Mouse (Mus musculus): ENCODE results near the gene Bach2. TPM values are rescaled to one million over a fixed set of nuclear protein-coding genes. Genes with fewer than 3 reads are reported as not detected.

Gene Bach2
- polyA plus RNA-seq, 1 experiment from 2014 or later = 16.4 TPM

DNA sequence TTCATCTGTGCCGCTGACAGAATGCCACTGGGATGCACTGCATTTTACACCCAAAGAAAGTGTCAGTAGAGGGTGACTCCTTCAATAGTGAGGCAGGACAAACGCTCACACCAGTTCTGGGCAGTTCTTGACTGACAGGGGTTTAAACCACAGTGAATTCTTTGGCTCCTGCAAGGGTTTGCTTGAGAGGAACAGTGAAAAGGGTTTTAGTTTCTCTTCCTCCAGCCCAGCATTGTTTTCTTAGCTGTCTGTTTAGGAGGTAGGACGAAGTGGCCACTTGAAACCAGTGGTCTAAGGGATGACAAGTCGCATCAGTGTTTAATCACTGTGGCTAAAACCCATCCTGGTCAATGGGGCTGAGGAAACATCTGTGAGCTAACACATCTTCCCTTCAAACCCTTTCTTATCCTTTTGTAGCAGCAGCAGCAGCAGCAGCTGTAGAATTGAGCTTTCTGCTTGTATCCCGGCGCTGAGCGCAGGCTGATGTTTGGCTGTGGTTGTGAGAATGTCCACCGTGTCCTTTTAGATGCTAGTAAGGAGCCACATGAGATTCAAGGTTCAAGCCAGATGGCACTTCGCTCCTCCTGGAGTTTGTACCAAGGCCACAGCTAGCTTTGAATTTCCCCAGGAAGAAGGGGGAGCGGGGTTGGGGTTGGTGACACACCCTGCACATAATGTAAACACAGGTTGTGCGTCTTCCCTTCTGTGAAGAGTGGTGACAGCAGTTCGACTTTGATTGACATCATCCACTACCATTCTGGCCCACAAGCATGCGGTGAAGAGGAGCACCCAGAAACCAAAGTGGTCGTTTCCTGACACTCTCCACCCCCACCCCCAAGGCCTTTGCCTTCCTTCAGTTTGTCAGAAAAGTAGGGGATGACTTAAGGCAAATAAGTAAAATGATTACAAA, 104.9 kb downstream of the Bach2 start:
- 79% methylated on average over 14 of the region's 14 CpGs for WGBS
- no peak overlapping the region for H3K27ac ChIP-seq (replicated peaks; ENCODE audit: low read depth, low read length)
- no peaks in the 10 kb centered on the region for H3K27me3 ChIP-seq (ENCODE audit: control insufficient read depth, insufficient read depth, low read length)
- no peak for ATAC-seq (ENCODE audit: insufficient number of reproducible peaks, low FRiP score, low TSS enrichment, low read depth)
- 0 out of 2 replicates have a peak, but pooled peaks cover 4% of the 10 kb centered on the region for H3K4me1 ChIP-seq (ENCODE audit: control insufficient read depth, insufficient read depth, low read length)
- no peak overlapping the region for H3K9ac ChIP-seq (ENCODE audit: low read length)
- no peaks in the 10 kb centered on the region for H3K36me3 ChIP-seq (ENCODE audit: control insufficient read depth, insufficient read depth, low read length)
- no peaks in the 10 kb centered on the region for H3K9me3 ChIP-seq (ENCODE audit: control insufficient read depth, low read length)
- H3K4me3 ChIP-seq (ENCODE audit: low read depth, low read length) = no peak overlapping the region
- DNase-seq (ENCODE audit: low spot score) = no peak
- no peak overlapping the region for H3K4me2 ChIP-seq (ENCODE audit: low read depth, severe bottlenecking)

DNA sequence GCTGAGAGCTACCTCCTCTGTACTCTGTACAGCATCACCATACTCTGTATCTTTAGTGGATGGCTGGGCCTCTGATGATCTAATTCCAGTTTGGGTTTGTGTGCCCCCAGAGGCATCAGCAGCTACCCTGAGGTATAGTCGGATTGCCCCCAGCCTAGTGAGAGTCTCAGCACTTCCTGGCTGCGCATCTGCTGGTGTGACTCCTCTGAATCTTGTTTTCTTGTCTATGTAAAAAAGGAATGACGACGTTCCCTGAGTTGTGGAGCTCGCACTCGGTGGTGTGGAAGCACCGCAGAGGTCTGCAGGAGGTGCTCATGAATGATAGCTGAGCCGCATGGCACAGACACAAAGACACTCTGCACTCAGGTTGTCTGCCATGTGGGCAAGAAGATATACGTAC, 105.7 kb downstream of the Bach2 start:
- Histone ChIP-seq H3K27ac (replicated peaks; ENCODE audit: low read depth, low read length) (no peak overlapping the region), H3K9me3 (ENCODE audit: control insufficient read depth, low read length) (no peaks in the 10 kb centered on the region), H3K4me3 (ENCODE audit: low read depth, low read length) (no peak overlapping the region), H3K4me1 (ENCODE audit: control insufficient read depth, insufficient read depth, low read length) (no peaks in the 10 kb centered on the region), H3K36me3 (ENCODE audit: control insufficient read depth, insufficient read depth, low read length) (no peaks in the 10 kb centered on the region), H3K4me2 (ENCODE audit: low read depth, severe bottlenecking) (no peak overlapping the region), H3K9ac (ENCODE audit: low read length) (no peak overlapping the region), H3K27me3 (ENCODE audit: control insufficient read depth, insufficient read depth, low read length) (no peaks in the 10 kb centered on the region)
- DNase-seq (ENCODE audit: low spot score) = no peak
- ATAC-seq (ENCODE audit: insufficient number of reproducible peaks, low FRiP score, low TSS enrichment, low read depth) = no peak
- 88% methylated on average over 9 of the region's 9 CpGs for WGBS

DNA sequence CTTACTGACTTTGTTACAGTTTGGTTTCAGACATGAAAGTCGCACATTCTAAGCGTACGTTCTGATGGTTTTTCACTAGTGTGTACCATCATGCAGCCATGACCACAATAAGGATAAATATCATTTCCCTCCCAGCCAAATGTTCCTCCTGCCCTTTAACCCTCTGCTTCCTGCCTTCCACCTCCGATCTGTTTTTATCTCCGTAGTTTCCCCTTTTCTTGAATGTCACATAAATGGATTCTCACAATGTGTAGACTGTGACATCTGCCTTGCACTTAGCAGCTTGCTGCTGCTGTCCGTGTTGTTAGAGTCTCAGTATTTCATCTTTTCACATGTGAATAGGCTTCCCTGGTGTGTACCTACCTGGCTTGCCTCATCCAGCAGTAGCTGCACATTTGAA, 108.6 kb downstream of the Bach2 start:
- Histone ChIP-seq H3K9me3 (ENCODE audit: control insufficient read depth, low read length) (no peaks in the 10 kb centered on the region), H3K4me3 (ENCODE audit: low read depth, low read length) (no peak overlapping the region), H3K4me2 (ENCODE audit: low read depth, severe bottlenecking) (no peak overlapping the region), H3K36me3 (ENCODE audit: control insufficient read depth, insufficient read depth, low read length) (no peaks in the 10 kb centered on the region), H3K27ac (replicated peaks; ENCODE audit: low read depth, low read length) (no peak overlapping the region), H3K9ac (ENCODE audit: low read length) (no peak overlapping the region), H3K4me1 (ENCODE audit: control insufficient read depth, insufficient read depth, low read length) (peaks cover 7% of the 10 kb centered on the region), H3K27me3 (ENCODE audit: control insufficient read depth, insufficient read depth, low read length) (no peaks in the 10 kb centered on the region)
- WGBS = 78% methylated on average over 6 of the region's 6 CpGs
- DNase-seq (ENCODE audit: low spot score) (no peak), ATAC-seq (ENCODE audit: insufficient number of reproducible peaks, low FRiP score, low TSS enrichment, low read depth) (no peak)

DNA sequence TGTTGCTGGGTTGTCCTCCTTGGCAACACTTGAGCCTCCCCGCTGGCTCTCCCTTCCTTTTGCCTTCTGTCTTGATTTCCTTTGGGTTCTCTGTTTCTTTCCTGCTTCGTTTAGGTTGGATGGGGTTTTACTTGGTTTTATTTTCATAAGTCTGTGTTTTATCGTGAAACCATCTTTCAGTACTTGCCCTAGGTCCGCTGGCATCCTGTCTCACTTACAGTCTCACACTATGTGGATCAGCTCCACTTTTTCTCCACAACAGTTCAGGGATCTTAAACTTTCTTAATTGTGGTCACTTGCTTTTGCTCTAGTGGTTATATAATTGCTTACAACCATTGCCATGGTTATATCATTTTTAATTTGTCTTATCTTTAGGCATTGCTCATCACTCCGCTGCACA, 109.1 kb downstream of the Bach2 start:
- 95% methylated on average over 5 of the region's 5 CpGs for WGBS
- H3K27me3 ChIP-seq (ENCODE audit: control insufficient read depth, insufficient read depth, low read length) = no peaks in the 10 kb centered on the region

DNA sequence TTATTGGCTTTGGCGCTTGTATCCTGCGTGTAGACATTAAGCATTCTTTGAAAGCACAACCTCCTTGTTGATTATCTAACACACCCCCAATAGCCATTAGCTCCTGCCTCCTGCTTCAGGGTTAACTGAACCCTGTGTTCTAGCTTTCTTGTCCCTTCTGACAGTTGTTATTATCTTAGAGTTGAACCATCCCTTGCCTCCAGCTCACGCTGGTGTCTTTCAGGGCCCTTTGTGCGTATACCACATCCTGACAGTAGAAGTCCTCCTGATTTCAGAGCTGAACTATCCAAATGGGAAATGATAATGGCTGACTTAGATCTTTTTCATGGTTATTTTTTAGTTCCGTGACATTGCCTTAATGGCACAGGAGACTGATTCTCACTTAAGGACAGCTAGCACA, 110.8 kb downstream of the Bach2 start:
- Histone ChIP-seq H3K36me3 (ENCODE audit: control insufficient read depth, insufficient read depth, low read length) (no peaks in the 10 kb centered on the region), H3K27ac (replicated peaks; ENCODE audit: low read depth, low read length) (no peak overlapping the region), H3K9ac (ENCODE audit: low read length) (no peak overlapping the region), H3K4me3 (ENCODE audit: low read depth, low read length) (no peak overlapping the region), H3K27me3 (ENCODE audit: control insufficient read depth, insufficient read depth, low read length) (no peaks in the 10 kb centered on the region), H3K9me3 (ENCODE audit: control insufficient read depth, low read length) (no peaks in the 10 kb centered on the region), H3K4me1 (ENCODE audit: control insufficient read depth, insufficient read depth, low read length) (peaks cover 16% of the 10 kb centered on the region), H3K4me2 (ENCODE audit: low read depth, severe bottlenecking) (no peak overlapping the region)
- 93% methylated on average over 5 of the region's 5 CpGs for WGBS
- DNase-seq (ENCODE audit: low spot score) = no peak
- ATAC-seq (ENCODE audit: insufficient number of reproducible peaks, low FRiP score, low TSS enrichment, low read depth) = no peak

More for the DNA sequence above, 109.1 kb downstream of the Bach2 start:
- Histone ChIP-seq H3K9ac (ENCODE audit: low read length) (no peak overlapping the region), H3K36me3 (ENCODE audit: control insufficient read depth, insufficient read depth, low read length) (no peaks in the 10 kb centered on the region), H3K4me3 (ENCODE audit: low read depth, low read length) (no peak overlapping the region), H3K4me1 (ENCODE audit: control insufficient read depth, insufficient read depth, low read length) (peaks cover 10% of the 10 kb centered on the region), H3K27ac (replicated peaks; ENCODE audit: low read depth, low read length) (no peak overlapping the region), H3K4me2 (ENCODE audit: low read depth, severe bottlenecking) (no peak overlapping the region), H3K9me3 (ENCODE audit: control insufficient read depth, low read length) (no peaks in the 10 kb centered on the region)
- no peak for ATAC-seq (ENCODE audit: insufficient number of reproducible peaks, low FRiP score, low TSS enrichment, low read depth)
- no peak for DNase-seq (ENCODE audit: low spot score)

DNA sequence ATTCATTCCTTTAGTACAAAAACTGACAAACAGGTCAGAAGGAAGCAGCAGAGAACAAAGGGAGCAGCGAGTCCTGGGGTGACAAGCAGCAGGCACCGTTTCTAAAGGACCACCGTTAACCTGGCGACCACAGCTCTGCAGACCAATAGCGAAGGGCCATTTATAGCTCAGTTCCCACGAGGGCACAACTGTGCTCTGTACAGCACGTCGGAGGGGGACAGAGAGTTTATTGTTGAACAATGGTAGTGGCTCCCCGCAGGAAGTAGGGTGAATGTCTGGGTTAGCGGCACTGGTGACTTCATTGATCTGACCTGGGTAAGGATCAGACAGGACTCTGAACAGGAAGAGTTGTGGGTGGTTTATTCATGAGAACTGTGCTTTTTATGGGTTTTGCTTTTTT, 112.6 kb downstream of the Bach2 start:
- H3K27me3 ChIP-seq (ENCODE audit: control insufficient read depth, insufficient read depth, low read length) = no peaks in the 10 kb centered on the region
- H3K4me2 ChIP-seq (ENCODE audit: low read depth, severe bottlenecking) = no peak overlapping the region
- H3K9me3 ChIP-seq (ENCODE audit: control insufficient read depth, low read length) = no peaks in the 10 kb centered on the region
- no peak overlapping the region for H3K4me3 ChIP-seq (ENCODE audit: low read depth, low read length)
- peak overlapping the region; percentile 8; the same call in 1 of the 2 replicates for H3K27ac ChIP-seq (replicated peaks; ENCODE audit: low read depth, low read length)
- DNase-seq (ENCODE audit: low spot score) (no peak), ATAC-seq (ENCODE audit: insufficient number of reproducible peaks, low FRiP score, low TSS enrichment, low read depth) (0 out of 2 replicates have a peak, but pooled peaks have one; percentile 38)
- WGBS = 33% methylated on average over 10 of the region's 10 CpGs
- H3K9ac ChIP-seq (ENCODE audit: low read length) = no peak overlapping the region
- no peaks in the 10 kb centered on the region for H3K36me3 ChIP-seq (ENCODE audit: control insufficient read depth, insufficient read depth, low read length)
- H3K4me1 ChIP-seq (ENCODE audit: control insufficient read depth, insufficient read depth, low read length) = peaks cover 16% of the 10 kb centered on the region

DNA sequence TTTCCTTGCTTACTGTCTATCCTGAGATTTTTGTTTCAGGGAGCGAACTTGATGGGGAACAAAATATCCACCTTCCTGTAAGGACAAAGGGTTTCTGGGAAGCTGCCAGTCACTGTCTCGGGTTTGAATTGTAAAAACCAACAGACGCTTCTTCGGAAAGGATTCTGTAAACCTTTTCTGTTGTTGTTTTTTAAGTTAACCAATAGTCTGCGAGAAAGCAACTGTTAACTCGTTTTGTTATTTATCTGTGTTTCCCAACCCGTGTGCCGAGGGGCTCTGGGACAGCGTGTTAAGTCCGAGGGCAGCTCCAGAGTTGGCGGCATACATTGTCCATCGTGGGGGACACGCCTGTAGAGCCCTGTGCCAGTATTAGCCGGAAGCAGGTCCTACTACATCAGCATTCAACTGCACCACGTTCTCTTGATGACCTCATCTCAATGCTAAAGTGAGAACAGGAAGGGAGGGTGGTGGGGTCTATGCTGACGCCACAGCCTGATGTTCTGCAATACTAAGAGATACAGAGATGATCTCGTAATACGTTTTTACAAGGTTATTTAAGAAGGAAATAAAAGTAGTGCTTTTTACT, 113.2 kb downstream of the Bach2 start:
- no peak for ATAC-seq (ENCODE audit: insufficient number of reproducible peaks, low FRiP score, low TSS enrichment, low read depth)
- DNase-seq (ENCODE audit: low spot score) = no peak
- H3K4me1 ChIP-seq (ENCODE audit: control insufficient read depth, insufficient read depth, low read length) = peaks cover 16% of the 10 kb centered on the region
- H3K9me3 ChIP-seq (ENCODE audit: control insufficient read depth, low read length) = no peaks in the 10 kb centered on the region
- H3K4me3 ChIP-seq (ENCODE audit: low read depth, low read length) = no peak overlapping the region
- H3K9ac ChIP-seq (ENCODE audit: low read length) = no peak overlapping the region
- WGBS = 80% methylated on average over 18 of the region's 18 CpGs
- no peaks in the 10 kb centered on the region for H3K27me3 ChIP-seq (ENCODE audit: control insufficient read depth, insufficient read depth, low read length)
- no peaks in the 10 kb centered on the region for H3K36me3 ChIP-seq (ENCODE audit: control insufficient read depth, insufficient read depth, low read length)
- no peak overlapping the region for H3K4me2 ChIP-seq (ENCODE audit: low read depth, severe bottlenecking)
- H3K27ac ChIP-seq (replicated peaks; ENCODE audit: low read depth, low read length) = peak overlapping the region; percentile 8; the same call in 1 of the 2 replicates

DNA sequence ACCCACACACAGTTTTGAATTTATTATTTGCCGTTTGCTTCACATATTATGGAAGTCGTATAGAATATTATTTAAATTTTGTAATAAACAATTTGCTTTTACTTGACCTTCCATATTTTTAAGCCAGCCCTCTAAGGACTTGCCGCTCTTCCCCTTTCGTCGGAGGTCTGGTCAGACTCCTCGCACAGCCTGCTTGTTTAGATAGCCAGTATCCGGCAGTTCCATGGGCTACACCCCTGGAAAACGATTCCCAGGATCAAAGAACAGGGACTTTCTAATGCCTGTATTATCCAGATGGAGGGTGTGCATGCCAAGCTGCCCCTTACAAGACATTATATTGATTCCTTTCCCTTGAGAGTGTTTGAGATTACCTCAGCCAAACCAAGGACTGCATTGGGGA, 113.8 kb downstream of the Bach2 start:
- H3K27me3 ChIP-seq (ENCODE audit: control insufficient read depth, insufficient read depth, low read length) = no peaks in the 10 kb centered on the region
- H3K4me1 ChIP-seq (ENCODE audit: control insufficient read depth, insufficient read depth, low read length) = peaks cover 16% of the 10 kb centered on the region
- H3K9me3 ChIP-seq (ENCODE audit: control insufficient read depth, low read length) = no peaks in the 10 kb centered on the region
- H3K27ac ChIP-seq (replicated peaks; ENCODE audit: low read depth, low read length) = 0 out of 2 replicates have a peak overlapping the region, but pooled peaks have one; percentile 26
- no peak overlapping the region for H3K9ac ChIP-seq (ENCODE audit: low read length)
- H3K4me3 ChIP-seq (ENCODE audit: low read depth, low read length) = no peak overlapping the region
- H3K4me2 ChIP-seq (ENCODE audit: low read depth, severe bottlenecking) = no peak overlapping the region
- no peak for ATAC-seq (ENCODE audit: insufficient number of reproducible peaks, low FRiP score, low TSS enrichment, low read depth)
- WGBS = 67% methylated on average over 8 of the region's 8 CpGs
- H3K36me3 ChIP-seq (ENCODE audit: control insufficient read depth, insufficient read depth, low read length) = no peaks in the 10 kb centered on the region
- no peak for DNase-seq (ENCODE audit: low spot score)
